Mouse (Mus musculus): ENCODE measurements at regions not wholly inside any gene's neighbourhood (a gene's known extent, or its start where the extent isn't known, plus 50 kb on each side); places are given as distances from the start of the nearest gene placed in this dataset.
A peak's percentile ranks its signal among the peaks of the same experiment; 100 is the strongest.
"Not testable (repeated sequence)": the region's sequence is repeated elsewhere in the genome, so short reads cannot be mapped to it uniquely, and the experiment has no call there.

GRCm38 (mm10) chr13:32465041-32465682, 126.6 kb upstream of the Gmds start:
- no peak for DNase-seq (ENCODE audit: low spot score in 2 of 2)

GRCm38 (mm10) chr13:32454419-32455146, 116.0 kb upstream of the Gmds start:
- no peak for DNase-seq (ENCODE audit: low spot score in 2 of 2)

GRCm38 (mm10) chr13:32449710-32450417, 111.3 kb upstream of the Gmds start:
- no peak for DNase-seq (ENCODE audit: low spot score in 2 of 2)

GRCm38 (mm10) chr13:32444531-32444930, 106.0 kb upstream of the Gmds start:
- no peak for DNase-seq (ENCODE audit: low spot score in 2 of 2)

GRCm38 (mm10) chr13:32442025-32442424, 103.5 kb upstream of the Gmds start:
- no peak for DNase-seq (ENCODE audit: low spot score in 2 of 2)

GRCm38 (mm10) chr13:32435136-32435535, 96.6 kb upstream of the Gmds start:
- DNase-seq (ENCODE audit: low spot score in 2 of 2), result no peak

- DNase-seq (ENCODE audit: low spot score in 2 of 2), result no peak
Measured at GRCm38 (mm10) chr13:32428482-32428881, 89.9 kb upstream of the Gmds start.

GRCm38 (mm10) chr13:32426906-32427305, 88.4 kb upstream of the Gmds start:
- DNase-seq (ENCODE audit: low spot score in 2 of 2), result no peak

GRCm38 (mm10) chr13:32426199-32426598, 87.7 kb upstream of the Gmds start:
- DNase-seq (ENCODE audit: low spot score in 2 of 2), result no peak

- DNase-seq (ENCODE audit: low spot score in 2 of 2), result not testable (repeated sequence)
Measured at GRCm38 (mm10) chr13:32424543-32424942, 86.0 kb upstream of the Gmds start.

GRCm38 (mm10) chr13:32422485-32422884, 83.9 kb upstream of the Gmds start:
- no peak for DNase-seq (ENCODE audit: low spot score in 2 of 2)

GRCm38 (mm10) chr13:32419326-32419725, 80.8 kb upstream of the Gmds start:
- no peak for DNase-seq (ENCODE audit: low spot score in 2 of 2)

GRCm38 (mm10) chr13:32418655-32419054, 80.1 kb upstream of the Gmds start:
- DNase-seq (ENCODE audit: low spot score in 2 of 2), result no peak

- no peak for DNase-seq (ENCODE audit: low spot score in 2 of 2)
Measured at GRCm38 (mm10) chr13:32417907-32418306, 79.4 kb upstream of the Gmds start.

- peak; percentile 65 to 66 for DNase-seq (ENCODE audit: low spot score in 2 of 2)
Measured at GRCm38 (mm10) chr13:32411287-32411935, 72.9 kb upstream of the Gmds start.

- DNase-seq (ENCODE audit: low spot score in 2 of 2), result no peak
Measured at GRCm38 (mm10) chr13:32410065-32410464, 71.5 kb upstream of the Gmds start.

GRCm38 (mm10) chr13:32398616-32399015, 60.1 kb upstream of the Gmds start:
- DNase-seq (ENCODE audit: low spot score in 2 of 2), result no peak
